Mouse (Mus musculus) thymus, adult 2 months (tissue): ENCODE results near the gene Rbm17.

Experiments
- CTCF ChIP-seq: fragments of 200-500 bp; IDR thresholded peaks from 2 replicates; pipeline ENCODE4 v1.5.1; 2012; ENCODE audit warnings: mild to moderate bottlenecking, control low read depth, low read length, moderate library complexity, borderline replicate concordance; ENCODE audit not compliant: control insufficient read depth, poor library complexity, insufficient read depth; ENCODE audit errors: extremely low read depth
- POLR2A ChIP-seq: fragments of 200-500 bp; IDR thresholded peaks from 2 replicates; pipeline ENCODE4 v1.6.1; 2012; ENCODE audit warnings: mild to moderate bottlenecking, low read length, control low read depth, moderate library complexity; ENCODE audit not compliant: control insufficient read depth, poor library complexity, insufficient read depth; ENCODE audit errors: extremely low read depth

DNA sequence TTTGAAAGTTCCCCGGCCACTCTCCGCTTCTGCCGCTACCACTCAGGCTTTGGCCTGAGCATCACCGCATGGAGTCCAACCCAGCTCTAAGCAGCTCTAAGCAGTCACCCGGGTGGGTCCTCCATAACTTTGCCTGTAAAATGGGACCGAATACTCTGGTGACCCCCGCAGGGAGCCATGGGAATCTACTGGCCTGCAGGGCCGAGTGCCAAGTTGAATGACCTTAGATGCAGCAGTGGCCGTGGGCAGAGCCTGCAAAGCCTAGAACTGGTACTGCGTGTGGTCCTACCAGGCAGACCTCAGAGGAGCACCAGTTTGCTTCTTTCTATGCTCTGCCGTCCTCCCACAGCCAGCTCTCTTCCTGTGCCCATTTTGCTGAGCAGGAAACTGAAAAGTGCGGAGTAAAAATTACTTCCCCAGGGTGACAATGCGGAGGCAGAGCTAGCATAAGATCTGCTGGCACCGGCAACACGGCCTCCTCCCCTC is 50.9 kb downstream of the Rbm17 start:
- TF ChIP-seq CTCF: no peak
- no peak for TF ChIP-seq POLR2A
